Mouse (Mus musculus) ES-Bruce4 (cell line): Measurements from ENCODE around the gene Gm44579. TPM values are rescaled to one million over a fixed set of nuclear protein-coding genes. Genes with fewer than 3 reads are reported as not detected.

Source experiments
- H3K27ac ChIP-seq: 2 replicates; pipeline ENCODE4 v1.5.1; 2012; ENCODE audit warnings: low read length, inconsistent platforms; ENCODE audit not compliant: insufficient read depth
- H3K27me3 ChIP-seq: 2 replicates; pipeline ENCODE4 v1.6.1; 2012; ENCODE audit warnings: mild to moderate bottlenecking, low read length, inconsistent platforms; ENCODE audit not compliant: control insufficient read depth, poor library complexity, insufficient read depth, severe bottlenecking
- H3K36me3 ChIP-seq: 2 replicates; pipeline ENCODE4 v1.6.1; 2012; ENCODE audit warnings: inconsistent platforms, mild to moderate bottlenecking, low read length, moderate library complexity; ENCODE audit not compliant: control insufficient read depth, poor library complexity, insufficient read depth, severe bottlenecking
- H3K4me1 ChIP-seq: one replicate; pipeline ENCODE4 v1.8.1; 2011; ENCODE audit warnings: low read length; ENCODE audit not compliant: control insufficient read depth, insufficient read depth
- H3K4me3 ChIP-seq: 2 replicates; pipeline ENCODE4 v1.5.1; 2011; ENCODE audit warnings: low read depth, mild to moderate bottlenecking, low read length
- H3K9ac ChIP-seq: 2 replicates; pipeline ENCODE4 v1.6.1; 2012; ENCODE audit warnings: low read depth, mild to moderate bottlenecking, inconsistent platforms; ENCODE audit not compliant: poor library complexity, severe bottlenecking
- H3K9me3 ChIP-seq: replicated peaks from 2 replicates; pipeline ENCODE4 v1.6.1; 2012; ENCODE audit warnings: mild to moderate bottlenecking, low read length, inconsistent platforms; ENCODE audit not compliant: control insufficient read depth, poor library complexity, insufficient read depth, severe bottlenecking
- CTCF ChIP-seq: IDR thresholded peaks from one replicate; pipeline ENCODE4 v1.8.1; 2011; ENCODE audit warnings: low read depth, low read length
- EP300 ChIP-seq: IDR thresholded peaks from 2 replicates; pipeline ENCODE4 v1.6.1; 2011; ENCODE audit warnings: low read depth, low read length; ENCODE audit not compliant: insufficient read depth
- POLR2A ChIP-seq: IDR thresholded peaks from one replicate; pipeline ENCODE4 v1.8.1; 2011; ENCODE audit warnings: low read length; ENCODE audit not compliant: insufficient read depth
- polyA plus RNA-seq: library from polyadenylated mRNA; stranded (reverse); fragments of >200 nt; gene quantifications from 2 replicates; pipeline ENCODE4 v1.2.4, GENCODE M21; 2011; ENCODE audit warnings: low read depth; ENCODE audit not compliant: missing spikeins, insufficient read depth, insufficient read length

Gene Gm44579
- polyA plus RNA-seq, 1 experiment = not detected

DNA sequence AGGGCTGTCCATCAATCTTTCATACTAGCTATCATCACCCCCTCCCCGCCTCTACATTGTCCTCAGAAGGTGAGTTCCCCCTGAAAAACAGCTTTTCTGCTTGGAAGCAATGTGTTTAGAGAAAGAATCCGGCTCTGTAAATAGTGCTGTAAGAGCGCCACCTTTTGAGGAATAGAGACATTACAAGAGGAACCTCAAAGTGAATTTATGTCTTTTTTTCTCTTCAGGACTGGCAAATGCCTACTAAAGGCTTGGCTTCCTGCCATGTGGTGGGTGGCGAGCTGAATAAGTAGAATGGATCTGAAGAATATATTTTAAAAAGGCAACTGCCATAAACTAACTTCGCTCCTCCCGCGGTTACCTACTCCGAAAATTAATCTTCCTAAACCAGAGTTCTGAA lies 47.0 kb downstream of the Gm44579 start:
- Histone ChIP-seq H3K27me3 (no peaks in the 10 kb centered on the region), H3K36me3 (no peaks in the 10 kb centered on the region), H3K27ac (no peak overlapping the region), H3K4me3 (no peak overlapping the region), H3K9me3 (0 out of 2 replicates have a peak, but pooled peaks cover 4% of the 10 kb centered on the region), H3K9ac (no peak overlapping the region), H3K4me1 (no peaks in the 10 kb centered on the region)
- no peak for TF ChIP-seq EP300
- no peak for TF ChIP-seq CTCF
- no peak for TF ChIP-seq POLR2A

DNA sequence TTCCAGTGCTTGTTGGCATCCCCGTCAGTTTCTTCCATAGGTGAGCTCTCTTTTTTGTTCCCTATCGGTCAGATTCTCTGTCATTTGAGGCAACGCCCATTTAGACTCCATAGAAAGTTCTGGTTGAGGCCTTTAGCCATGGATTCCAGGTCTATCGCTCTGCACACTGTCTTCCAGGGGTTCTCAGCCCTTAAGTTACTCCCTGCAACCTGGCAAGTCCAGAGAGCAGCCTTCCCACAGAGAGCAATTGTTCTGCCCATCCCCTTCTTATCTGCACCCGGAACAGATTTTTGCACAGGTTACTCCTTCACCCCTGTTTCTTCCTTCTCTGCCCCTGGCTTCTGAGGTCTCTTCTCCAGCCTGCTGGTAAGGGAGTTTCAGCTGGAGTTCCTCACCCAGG lies 48.7 kb downstream of the Gm44579 start:
- TF ChIP-seq EP300 = no peak
- no peak for TF ChIP-seq CTCF
- no peak for TF ChIP-seq POLR2A
- Histone ChIP-seq H3K4me1 (no peaks in the 10 kb centered on the region), H3K36me3 (no peaks in the 10 kb centered on the region), H3K27me3 (no peaks in the 10 kb centered on the region), H3K9ac (no peak overlapping the region), H3K9me3 (0 out of 2 replicates have a peak, but pooled peaks cover 4% of the 10 kb centered on the region), H3K27ac (no peak overlapping the region), H3K4me3 (no peak overlapping the region)

- H3K4me3 ChIP-seq = no peak overlapping the region
- H3K9me3 ChIP-seq = 0 out of 2 replicates have a peak, but pooled peaks cover 4% of the 10 kb centered on the region
- H3K4me1 ChIP-seq = no peaks in the 10 kb centered on the region
- H3K9ac ChIP-seq = no peak overlapping the region
- no peaks in the 10 kb centered on the region for H3K27me3 ChIP-seq
- no peak for TF ChIP-seq CTCF
- no peak for TF ChIP-seq POLR2A
- no peak for TF ChIP-seq EP300
- no peaks in the 10 kb centered on the region for H3K36me3 ChIP-seq
- H3K27ac ChIP-seq = no peak overlapping the region
Measured at GRCm38 (mm10) chr15:98170917-98171316, 49.9 kb downstream of the Gm44579 start.

DNA sequence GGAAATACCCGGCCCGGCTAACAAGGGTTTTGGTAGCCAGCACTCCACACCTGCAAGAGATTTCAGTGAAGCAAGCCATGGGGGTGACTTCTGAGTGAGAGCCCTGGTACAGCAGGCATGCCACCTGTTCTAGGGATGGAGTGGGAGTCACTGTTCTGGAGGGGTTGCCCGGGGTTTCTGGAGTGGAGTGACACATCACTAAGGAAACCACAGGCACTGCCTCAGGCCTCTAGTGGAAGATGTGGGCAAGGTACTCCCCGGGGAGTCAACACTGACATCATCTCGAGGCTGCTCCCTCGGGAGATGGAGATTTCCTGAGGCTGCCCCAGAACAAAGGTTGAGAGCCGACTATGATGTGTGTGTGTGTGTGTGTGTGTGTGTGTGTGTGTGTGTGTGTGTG lies 50.4 kb downstream of the Gm44579 start:
- no peaks in the 10 kb centered on the region for H3K27me3 ChIP-seq
- TF ChIP-seq CTCF = no peak
- TF ChIP-seq POLR2A = no peak
- TF ChIP-seq EP300 = no peak
- H3K36me3 ChIP-seq = no peaks in the 10 kb centered on the region
- no peak overlapping the region for H3K27ac ChIP-seq
- no peaks in the 10 kb centered on the region for H3K4me1 ChIP-seq
- no peak overlapping the region for H3K9ac ChIP-seq
- H3K4me3 ChIP-seq = no peak overlapping the region
- H3K9me3 ChIP-seq = 0 out of 2 replicates have a peak, but pooled peaks cover 4% of the 10 kb centered on the region

DNA sequence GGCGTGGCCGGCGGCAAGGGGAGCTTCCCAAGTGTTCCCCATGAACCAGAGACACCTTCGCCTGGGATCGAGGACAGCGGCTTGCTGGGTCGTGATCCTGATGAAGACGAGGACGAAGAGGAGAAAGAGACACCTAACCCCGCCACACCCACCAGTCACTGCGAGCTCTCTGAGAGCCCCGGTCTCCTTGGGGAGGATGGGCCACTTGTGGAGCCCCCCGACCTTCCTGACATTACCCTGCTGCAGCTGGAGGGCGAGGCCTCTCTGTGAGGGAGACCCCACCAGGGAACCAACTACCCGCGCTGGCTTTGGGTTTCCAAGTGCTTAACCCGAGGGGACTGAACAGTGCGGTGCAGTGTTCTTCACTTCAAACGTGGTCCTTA lies 52.2 kb downstream of the Gm44579 start:
- Histone ChIP-seq H3K27ac (no peak overlapping the region), H3K9me3 (0 out of 2 replicates have a peak, but pooled peaks cover under 1% of the 10 kb centered on the region), H3K27me3 (no peaks in the 10 kb centered on the region), H3K4me3 (peak overlapping the region; percentile 63), H3K36me3 (no peaks in the 10 kb centered on the region), H3K9ac (no peak overlapping the region), H3K4me1 (no peaks in the 10 kb centered on the region)
- TF ChIP-seq POLR2A (no peak), CTCF (no peak), EP300 (no peak)

- no peak overlapping the region for H3K9ac ChIP-seq
- peak overlapping the region; percentile 63 for H3K4me3 ChIP-seq
- no peaks in the 10 kb centered on the region for H3K4me1 ChIP-seq
- H3K9me3 ChIP-seq = no peaks in the 10 kb centered on the region
- TF ChIP-seq CTCF (no peak), POLR2A (no peak), EP300 (no peak)
- H3K27me3 ChIP-seq = no peaks in the 10 kb centered on the region
- H3K27ac ChIP-seq = no peak overlapping the region
- H3K36me3 ChIP-seq = no peaks in the 10 kb centered on the region
Measured at GRCm38 (mm10) chr15:98167645-98168621, 52.8 kb downstream of the Gm44579 start.
